Mouse (Mus musculus): ENCODE data around the gene Washc2. TPM values are rescaled to one million over a fixed set of nuclear protein-coding genes. Genes with fewer than 3 reads are reported as not detected.

Gene Washc2
- 78.7 TPM for polyA plus RNA-seq (2015; fragmentation: Illumina TruSeq; extraction: RNeasy Lipid Tissue Mini Kit (QIAGEN cat#74804); ENCODE audit: insufficient read depth, low replicate concordance)

GRCm38 (mm10) chr6:116207729-116208534 lies at the start of gene Washc2:
Gene Washc2 (plus strand): TSS chr6:116208038.

GRCm38 (mm10) chr6:116193394-116194393 lies 14.1 kb upstream of the Washc2 start, which contains the start of gene Tmcc1:
Gene Tmcc1 (minus strand): TSS chr6:116193486.

GRCm38 (mm10) chr6:116264018-116264651 lies 56.3 kb downstream of the Washc2 start, which contains the start of gene Zfand4:
Gene Zfand4 (plus strand): TSS chr6:116264222.

Other genes starting within 250 kb of the Washc2 start
- gene Plxnd1, start 213.0 kb upstream of the Washc2 start, polyA plus RNA-seq (2015; fragmentation: Illumina TruSeq; extraction: RNeasy Lipid Tissue Mini Kit (QIAGEN cat#74804); ENCODE audit: insufficient read depth, low replicate concordance): 95.6 TPM
- gene Tmcc1, start 14.6 kb upstream of the Washc2 start, polyA plus RNA-seq (2015; fragmentation: Illumina TruSeq; extraction: RNeasy Lipid Tissue Mini Kit (QIAGEN cat#74804); ENCODE audit: insufficient read depth, low replicate concordance): 18.6 TPM
- 3.5 TPM for gene Zfand4, start 56.2 kb downstream of the Washc2 start, polyA plus RNA-seq (2015; fragmentation: Illumina TruSeq; extraction: RNeasy Lipid Tissue Mini Kit (QIAGEN cat#74804); ENCODE audit: insufficient read depth, low replicate concordance)
- gene March8, start 130.0 kb downstream of the Washc2 start, polyA plus RNA-seq (2015; fragmentation: Illumina TruSeq; extraction: RNeasy Lipid Tissue Mini Kit (QIAGEN cat#74804); ENCODE audit: insufficient read depth, low replicate concordance): 33.9 TPM